Mouse (Mus musculus) megakaryocyte, embryonic 14.5 days (primary cell): ENCODE measurements around the gene Rnf114.

Source experiments
- FLI1 ChIP-seq: IDR thresholded peaks from 2 replicates; pipeline ENCODE4 v1.6.1; 2012; ENCODE audit warnings: low read length, inconsistent platforms, mixed read lengths
- GATA1 ChIP-seq: IDR thresholded peaks from 3 replicates; pipeline ENCODE4 v1.6.1; 2012; ENCODE audit warnings: mixed read lengths, low read length, inconsistent platforms, borderline replicate concordance

- TF ChIP-seq GATA1 (no peak), FLI1 (no peak)
These were observed 20.5 kb downstream of the Rnf114 start for GRCm38 (mm10) chr2:167512970-167513369.
